Mouse (Mus musculus) embryonic facial prominence, embryonic 15.5 days (tissue): ENCODE measurements at regions not wholly inside any gene's neighbourhood (a gene's known extent, or its start where the extent isn't known, plus 50 kb on each side); places are given as distances from the start of the nearest gene placed in this dataset.

ENCODE experiments used
- ATAC-seq: fragments of 200-750 bp; cut with Nextera tagmentation; 2 replicates; pipeline ENCODE4 v1.8.0; 2017; ENCODE audit warnings: low read depth, moderate TSS enrichment; ENCODE audit not compliant: insufficient number of reproducible peaks, low FRiP score, low TSS enrichment
- H3K27ac ChIP-seq: fragments of 300-500 bp; sonication (generic); replicated peaks from 2 replicates; pipeline ENCODE4 v1.5.1; 2015; ENCODE audit warnings: mild to moderate bottlenecking, inconsistent platforms
- H3K27me3 ChIP-seq: fragments of 300-500 bp; sonication (generic); 2 replicates; pipeline ENCODE4 v1.6.1; 2015; ENCODE audit warnings: inconsistent platforms
- H3K36me3 ChIP-seq: fragments of 300-500 bp; sonication (generic); 2 replicates; pipeline ENCODE4 v1.6.1; 2015; ENCODE audit warnings: mild to moderate bottlenecking, inconsistent platforms
- H3K4me1 ChIP-seq: fragments of 300-500 bp; sonication (generic); 2 replicates; pipeline ENCODE4 v1.6.1; 2015; ENCODE audit warnings: inconsistent platforms
- H3K4me2 ChIP-seq: fragments of 300-500 bp; sonication (generic); replicated peaks from 2 replicates; pipeline ENCODE4 v1.6.1; 2015; ENCODE audit warnings: mild to moderate bottlenecking, inconsistent platforms
- H3K4me3 ChIP-seq: fragments of 300-500 bp; sonication (generic); replicated peaks from 2 replicates; pipeline ENCODE4 v1.5.1; 2015; ENCODE audit warnings: mild to moderate bottlenecking, inconsistent platforms
- H3K9ac ChIP-seq: fragments of 300-500 bp; sonication (generic); 2 replicates; pipeline ENCODE4 v1.6.1; 2015; ENCODE audit warnings: inconsistent platforms
- H3K9me3 ChIP-seq: fragments of 300-500 bp; sonication (generic); replicated peaks from 2 replicates; pipeline ENCODE4 v1.6.1; 2016; ENCODE audit warnings: inconsistent platforms
- WGBS: fragments of 180-500 bp; shearing (Covaris S2); methylation state at CpG from one replicate; pipeline ENCODE4 v1.1.7; 2015; 5-methylcytosine and 5-hydroxymethylcytosine counted together

DNA sequence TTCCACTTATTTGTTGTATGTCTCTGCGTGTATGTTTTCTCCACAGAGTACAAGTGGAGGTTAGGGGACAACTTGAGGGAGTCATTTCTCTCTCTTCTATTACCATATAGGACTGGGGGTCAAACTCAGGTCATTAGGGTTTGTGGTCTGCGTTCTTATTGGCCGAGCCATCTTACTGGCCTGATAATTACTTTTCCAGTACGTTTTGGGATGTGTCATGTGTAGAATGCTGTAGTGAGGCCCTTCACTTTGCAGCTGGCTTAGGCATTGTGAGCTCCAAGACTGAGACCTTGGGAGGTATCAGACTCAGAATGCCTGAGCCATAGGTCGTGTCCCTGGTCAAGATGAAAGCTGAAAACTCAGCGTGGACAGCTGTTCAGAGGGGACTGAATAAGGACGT, 161.7 kb upstream of the 4931429L15Rik start:
- H3K4me3 ChIP-seq: no peak overlapping the region
- H3K27ac ChIP-seq: no peak overlapping the region
- no peak overlapping the region for H3K4me2 ChIP-seq
- H3K9me3 ChIP-seq: no peaks in the 10 kb centered on the region
- H3K9ac ChIP-seq: no peak overlapping the region
- no peaks in the 10 kb centered on the region for H3K36me3 ChIP-seq
- ATAC-seq: no peak
- peaks cover 12% of the 10 kb centered on the region for H3K4me1 ChIP-seq
- no peaks in the 10 kb centered on the region for H3K27me3 ChIP-seq
- WGBS: 59% methylated on average over 7 of the region's 7 CpGs

DNA sequence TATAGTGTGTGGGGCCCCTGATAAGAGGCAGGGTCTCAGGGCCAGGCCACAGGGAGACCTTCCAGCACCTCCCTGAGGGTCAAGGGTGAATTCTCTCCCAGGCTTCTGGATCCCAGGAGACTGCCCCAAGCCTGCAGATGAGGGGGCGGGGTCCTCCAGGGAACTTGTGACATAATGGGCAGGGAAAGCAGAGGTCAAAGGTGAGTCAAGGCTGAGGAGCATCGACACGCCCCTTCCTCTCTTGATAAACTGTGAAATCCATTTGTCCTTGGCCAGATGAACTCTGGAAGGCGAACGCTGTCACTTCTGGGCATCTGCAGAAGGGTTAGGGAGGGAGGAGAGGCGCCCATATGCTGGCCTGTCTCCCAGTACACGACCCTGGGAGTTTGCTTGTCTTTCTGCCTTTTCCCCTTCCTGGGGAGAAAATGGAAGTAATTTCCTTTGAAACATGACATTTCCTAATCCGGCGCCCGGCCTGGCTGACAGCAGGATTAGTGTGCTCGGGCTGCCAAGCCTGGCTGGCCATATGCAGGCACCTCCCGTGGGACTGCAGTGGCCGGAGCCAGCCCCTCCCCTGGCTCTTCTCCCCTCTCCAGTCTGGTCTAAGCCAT, 160.4 kb upstream of the 4931429L15Rik start:
- H3K9me3 ChIP-seq: no peaks in the 10 kb centered on the region
- peak; percentile 57; the same call in 1 of the 2 replicates for ATAC-seq
- no peaks in the 10 kb centered on the region for H3K36me3 ChIP-seq
- H3K27me3 ChIP-seq: no peaks in the 10 kb centered on the region
- H3K4me2 ChIP-seq: no peak overlapping the region
- H3K9ac ChIP-seq: no peak overlapping the region
- no peak overlapping the region for H3K27ac ChIP-seq
- peaks cover 16% of the 10 kb centered on the region for H3K4me1 ChIP-seq
- H3K4me3 ChIP-seq: no peak overlapping the region
- WGBS: 16% methylated on average over 13 of the region's 13 CpGs

DNA sequence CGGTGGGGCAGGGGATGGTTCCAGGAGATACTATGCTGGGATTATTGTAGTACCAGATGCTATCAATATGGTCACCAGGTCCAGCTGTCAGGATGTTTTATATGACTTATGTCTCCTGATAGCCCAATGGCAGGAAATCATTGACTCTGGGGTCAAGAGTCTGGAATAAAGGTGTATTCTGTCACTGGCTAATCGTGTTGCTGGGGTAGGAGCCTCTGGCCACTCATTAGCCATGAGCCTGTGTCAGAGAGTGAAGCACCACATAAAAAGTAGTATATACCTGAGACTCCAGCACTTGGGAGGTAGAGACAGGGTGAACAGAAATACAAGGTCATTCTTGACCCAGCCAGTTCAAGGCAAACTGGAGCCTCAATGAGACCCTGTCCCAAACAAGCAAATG, 158.8 kb upstream of the 4931429L15Rik start:
- no peak for ATAC-seq
- WGBS: 44% methylated on average over 2 of the region's 2 CpGs
- Histone ChIP-seq H3K4me1 (peaks cover 16% of the 10 kb centered on the region), H3K27ac (no peak overlapping the region), H3K9ac (no peak overlapping the region), H3K27me3 (no peaks in the 10 kb centered on the region), H3K9me3 (no peaks in the 10 kb centered on the region), H3K4me3 (no peak overlapping the region), H3K36me3 (no peaks in the 10 kb centered on the region), H3K4me2 (no peak overlapping the region)

DNA sequence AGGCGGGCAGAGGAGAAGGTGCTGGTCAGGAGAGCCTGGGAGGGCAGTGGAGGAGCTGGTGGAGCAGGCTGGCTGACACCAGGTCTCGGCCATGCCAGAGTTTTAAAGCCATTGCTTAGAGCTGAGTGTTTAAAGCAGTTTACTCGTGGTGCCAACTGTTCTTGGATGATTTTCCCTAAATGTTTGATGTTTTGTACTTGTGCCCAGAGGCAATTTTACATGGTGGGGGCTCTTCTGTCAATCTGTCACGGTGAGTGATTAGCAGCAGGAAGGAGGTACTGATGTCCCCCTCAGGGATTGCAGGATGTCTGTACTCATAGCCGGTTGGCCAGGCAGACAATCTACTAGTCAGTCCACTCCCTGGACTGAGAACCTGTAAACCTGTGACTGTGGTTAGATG, 156.7 kb upstream of the 4931429L15Rik start:
- Histone ChIP-seq H3K4me1 (peaks cover 13% of the 10 kb centered on the region), H3K9me3 (no peaks in the 10 kb centered on the region), H3K4me2 (no peak overlapping the region), H3K27me3 (no peaks in the 10 kb centered on the region), H3K36me3 (no peaks in the 10 kb centered on the region), H3K9ac (no peak overlapping the region), H3K4me3 (no peak overlapping the region), H3K27ac (no peak overlapping the region)
- no peak for ATAC-seq
- 18% methylated on average over 5 of the region's 5 CpGs for WGBS

DNA sequence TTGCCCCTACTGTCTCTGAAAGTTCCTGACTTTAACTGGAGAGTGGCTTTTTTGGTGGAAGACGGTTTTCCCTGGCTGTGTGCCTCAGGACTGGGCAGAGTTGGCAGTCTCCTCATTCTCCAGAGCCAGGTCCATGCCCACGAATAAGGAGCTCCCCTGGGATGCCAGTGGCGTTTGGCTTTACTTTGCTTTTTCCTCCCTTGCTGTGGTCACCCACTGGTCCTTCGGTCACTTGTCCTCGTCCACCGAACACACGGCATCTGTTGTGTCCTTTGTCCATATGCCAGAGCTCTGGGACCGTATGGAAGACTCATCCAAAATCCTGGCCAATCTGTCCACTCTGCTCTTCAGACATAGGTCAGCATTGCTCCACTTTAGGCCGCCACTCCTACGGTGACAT, 153.9 kb upstream of the 4931429L15Rik start:
- no peak for ATAC-seq
- H3K9ac ChIP-seq: no peak overlapping the region
- H3K4me1 ChIP-seq: peaks cover 20% of the 10 kb centered on the region
- H3K9me3 ChIP-seq: no peaks in the 10 kb centered on the region
- H3K4me3 ChIP-seq: no peak overlapping the region
- no peak overlapping the region for H3K4me2 ChIP-seq
- H3K36me3 ChIP-seq: no peaks in the 10 kb centered on the region
- no peak overlapping the region for H3K27ac ChIP-seq
- H3K27me3 ChIP-seq: no peaks in the 10 kb centered on the region
- WGBS: 82% methylated on average over 10 of the region's 10 CpGs

DNA sequence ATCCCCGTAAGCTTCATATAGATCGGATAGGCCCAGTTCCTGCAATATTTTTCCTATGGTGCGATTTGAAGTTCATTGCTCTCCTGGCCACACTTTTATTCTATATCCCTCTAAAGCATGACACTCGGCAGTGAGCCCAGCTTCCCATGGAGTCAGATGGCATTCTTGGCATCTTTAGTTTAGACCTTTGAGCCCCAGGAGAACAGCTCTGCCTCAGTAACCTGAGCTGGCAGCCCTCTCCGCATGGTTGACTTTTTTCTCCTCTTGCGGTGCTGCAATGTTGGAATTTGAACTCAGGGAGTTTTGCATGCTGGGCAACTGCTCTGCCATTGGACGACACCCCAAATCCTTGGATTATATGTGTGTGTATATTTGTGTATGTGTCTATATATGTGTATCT, 149.7 kb upstream of the 4931429L15Rik start:
- Histone ChIP-seq H3K4me1 (peaks cover 19% of the 10 kb centered on the region), H3K9ac (no peak overlapping the region), H3K27ac (no peak overlapping the region), H3K4me2 (no peak overlapping the region), H3K36me3 (no peaks in the 10 kb centered on the region), H3K9me3 (no peaks in the 10 kb centered on the region), H3K27me3 (no peaks in the 10 kb centered on the region; the same call in 1 of the 2 replicates), H3K4me3 (no peak overlapping the region)
- ATAC-seq: no peak
- WGBS: 54% methylated on average over 7 of the region's 7 CpGs

DNA sequence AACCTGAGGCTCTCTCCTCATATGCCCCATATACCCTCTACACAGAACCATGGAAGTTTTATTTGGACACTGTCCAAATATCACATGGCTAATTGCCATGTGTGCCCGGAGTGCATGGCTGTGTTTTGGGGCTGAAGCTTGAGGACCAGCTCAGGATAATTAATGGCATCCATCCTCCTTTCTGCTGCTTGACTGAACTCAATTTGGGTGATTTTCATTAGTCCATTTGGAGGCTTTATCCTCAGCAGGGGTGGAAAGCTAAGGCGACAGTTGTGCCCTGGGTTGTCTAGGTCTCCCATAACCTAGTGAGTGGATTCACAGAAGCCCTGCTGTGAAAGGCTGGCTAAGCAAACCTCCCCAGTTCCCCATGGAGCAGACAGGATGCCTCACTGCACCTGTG, 148.5 kb upstream of the 4931429L15Rik start:
- Histone ChIP-seq H3K9ac (no peak overlapping the region), H3K36me3 (no peaks in the 10 kb centered on the region), H3K4me2 (no peak overlapping the region), H3K27ac (no peak overlapping the region), H3K4me1 (peaks cover 19% of the 10 kb centered on the region), H3K27me3 (no peaks in the 10 kb centered on the region; the same call in 1 of the 2 replicates), H3K9me3 (no peaks in the 10 kb centered on the region), H3K4me3 (no peak overlapping the region)
- no peak for ATAC-seq
- WGBS: 40% methylated on average over 2 of the region's 2 CpGs

DNA sequence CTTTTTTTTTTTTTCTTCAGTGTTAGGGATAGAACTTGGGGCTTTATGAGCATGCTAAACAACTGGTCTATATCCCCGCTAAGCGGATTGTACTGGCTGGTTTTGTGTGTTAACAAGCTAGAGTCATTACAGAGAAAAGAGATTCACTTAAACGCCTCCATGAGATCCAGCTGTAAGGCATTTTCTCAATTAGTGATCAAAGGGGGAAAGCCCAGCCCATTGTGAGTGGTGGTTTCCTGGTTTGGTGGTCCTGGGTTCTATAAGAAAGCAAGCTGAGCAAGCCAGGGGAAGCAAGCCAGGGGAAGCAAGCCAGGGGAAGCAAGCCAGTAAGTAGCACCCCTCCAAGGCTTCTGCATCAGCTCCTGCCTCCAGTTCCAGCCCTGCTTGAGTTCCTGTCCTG, 147.9 kb upstream of the 4931429L15Rik start:
- 19% methylated on average over 3 of the region's 3 CpGs for WGBS

DNA sequence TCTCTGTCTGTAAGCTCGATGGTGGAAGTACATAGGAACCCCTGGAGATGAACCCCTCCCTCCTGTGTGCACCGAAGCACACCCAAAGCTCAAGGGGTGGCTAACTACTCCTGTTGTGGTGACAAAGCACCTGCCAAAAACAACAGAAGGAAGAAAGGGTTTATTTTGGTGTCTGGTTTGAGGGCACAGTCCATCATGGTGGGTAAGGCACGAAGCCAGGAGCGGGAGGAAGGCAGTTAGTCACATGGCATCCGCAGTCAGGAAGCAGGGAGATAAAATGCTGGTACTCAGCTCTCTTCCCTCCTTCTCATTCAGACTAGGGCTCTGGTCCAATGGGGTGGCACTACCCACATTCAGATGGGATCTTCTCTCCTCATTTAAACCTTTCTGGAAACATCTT, 142.9 kb upstream of the 4931429L15Rik start:
- Histone ChIP-seq H3K27me3 (no peaks in the 10 kb centered on the region; the same call in 1 of the 2 replicates), H3K36me3 (no peaks in the 10 kb centered on the region), H3K9ac (no peak overlapping the region), H3K4me2 (no peak overlapping the region), H3K4me1 (no peaks in the 10 kb centered on the region), H3K4me3 (no peak overlapping the region), H3K27ac (no peak overlapping the region), H3K9me3 (no peaks in the 10 kb centered on the region)
- ATAC-seq: no peak
- 84% methylated on average over 5 of the region's 5 CpGs for WGBS

More for the DNA sequence above, 147.9 kb upstream of the 4931429L15Rik start:
- peaks cover 19% of the 10 kb centered on the region for H3K4me1 ChIP-seq
- ATAC-seq: no peak
- no peak overlapping the region for H3K27ac ChIP-seq
- H3K9me3 ChIP-seq: no peaks in the 10 kb centered on the region
- H3K4me3 ChIP-seq: no peak overlapping the region
- H3K4me2 ChIP-seq: no peak overlapping the region
- no peaks in the 10 kb centered on the region; the same call in 1 of the 2 replicates for H3K27me3 ChIP-seq
- no peaks in the 10 kb centered on the region for H3K36me3 ChIP-seq
- no peak overlapping the region for H3K9ac ChIP-seq

DNA sequence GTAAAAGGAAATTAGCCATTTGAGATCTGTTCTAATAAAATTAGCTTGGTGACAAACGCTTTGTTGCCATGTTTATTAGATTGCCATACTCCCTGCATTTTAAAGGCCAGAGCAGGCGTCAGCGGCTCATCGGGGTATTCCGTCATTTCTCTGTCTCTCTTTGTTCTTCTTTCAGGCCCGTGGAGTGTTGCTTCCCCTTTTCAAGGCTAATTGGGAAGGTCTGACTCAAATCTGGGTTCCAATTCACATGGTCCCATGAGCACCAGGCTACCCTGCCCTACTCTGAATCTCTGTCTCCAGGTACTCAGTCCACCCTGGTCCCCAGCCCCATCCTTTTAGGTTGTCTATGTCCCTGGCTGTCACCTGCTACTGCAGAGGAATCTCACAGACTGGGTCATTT, 138.2 kb upstream of the 4931429L15Rik start:
- Histone ChIP-seq H3K4me2 (no peak overlapping the region), H3K27ac (no peak overlapping the region), H3K4me3 (no peak overlapping the region), H3K36me3 (no peaks in the 10 kb centered on the region), H3K9ac (no peak overlapping the region), H3K4me1 (no peaks in the 10 kb centered on the region), H3K9me3 (no peaks in the 10 kb centered on the region), H3K27me3 (no peaks in the 10 kb centered on the region)
- WGBS: 77% methylated on average over 6 of the region's 6 CpGs
- no peak for ATAC-seq

DNA sequence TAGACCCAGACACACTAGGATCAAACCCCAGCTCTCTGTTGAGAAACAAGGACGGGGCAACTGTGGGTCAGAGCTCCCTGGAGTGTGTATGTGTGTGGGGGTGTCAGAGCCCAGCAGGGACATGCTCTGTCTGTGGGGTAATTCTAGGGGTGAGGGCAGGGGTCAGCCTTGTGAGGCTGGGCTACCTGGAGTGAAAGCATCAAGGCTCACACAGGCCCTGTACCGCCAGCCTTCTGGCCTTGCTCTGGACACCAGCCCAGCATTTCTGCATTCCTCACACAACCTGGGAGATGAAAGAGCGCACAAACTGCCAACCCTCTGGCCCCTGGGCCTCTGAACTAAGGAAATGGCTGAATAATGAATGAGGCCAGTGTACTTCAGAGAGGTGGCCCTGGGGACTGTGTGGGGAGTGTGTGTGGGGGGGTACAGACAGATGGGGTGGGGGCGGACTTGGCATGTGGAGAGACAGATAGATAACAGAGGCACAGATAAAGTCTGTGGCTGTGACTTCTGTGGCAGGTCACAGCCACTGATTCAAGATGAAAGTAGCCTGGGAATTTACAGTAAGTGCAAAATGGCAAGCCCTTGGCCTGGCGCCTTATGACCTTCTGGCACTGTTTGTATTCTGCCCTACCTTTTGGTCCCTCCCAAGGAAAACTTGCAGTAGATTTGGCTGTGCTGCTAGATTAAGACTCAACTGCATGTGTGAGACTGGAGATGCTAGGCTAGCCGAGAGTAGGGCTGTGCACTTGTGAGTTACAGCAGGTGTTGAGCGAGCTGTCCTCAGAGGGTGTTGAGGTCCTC, 135.2 kb upstream of the 4931429L15Rik start:
- ATAC-seq: no peak
- H3K9ac ChIP-seq: no peak overlapping the region
- no peaks in the 10 kb centered on the region for H3K4me1 ChIP-seq
- no peak overlapping the region for H3K4me2 ChIP-seq
- H3K36me3 ChIP-seq: no peaks in the 10 kb centered on the region
- H3K9me3 ChIP-seq: no peaks in the 10 kb centered on the region
- 62% methylated on average over 7 of the region's 7 CpGs for WGBS
- no peak overlapping the region for H3K4me3 ChIP-seq
- no peaks in the 10 kb centered on the region for H3K27me3 ChIP-seq
- no peak overlapping the region for H3K27ac ChIP-seq
